Mouse (Mus musculus) MN1 (cell line): ENCODE data around the gene Lacc1.

ENCODE experiments used
- DNase-seq: peaks from one replicate; pipeline ENCODE4 v3.0.0-alpha.2; 2016; ENCODE audit warnings: low spot score

The Lacc1 gene

DNA sequence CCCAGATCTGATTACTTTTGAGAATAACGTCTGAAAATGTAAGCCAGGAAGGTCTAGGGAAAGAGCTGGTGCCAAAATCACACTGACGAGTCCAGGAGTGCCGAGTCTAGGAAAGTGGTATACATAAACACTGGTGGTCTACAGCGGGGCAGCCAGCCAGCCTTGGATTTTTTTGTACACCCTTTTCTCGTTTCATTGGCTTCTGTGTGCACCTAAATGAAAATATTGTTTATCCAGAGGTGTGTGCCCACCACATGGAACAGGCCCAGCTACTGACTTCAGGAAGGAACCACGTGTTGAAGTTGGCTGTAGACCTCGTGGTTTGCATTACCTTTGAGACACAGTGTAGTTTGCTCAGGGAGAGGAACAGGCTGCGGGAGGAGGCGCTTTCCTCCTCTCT lies 57.1 kb downstream of the Lacc1 start:
- no peak for DNase-seq
